Mouse (Mus musculus): ENCODE measurements around the gene Smtn.
A peak's percentile ranks its signal among the peaks of the same experiment; 100 is the strongest.

The Smtn gene

DNA sequence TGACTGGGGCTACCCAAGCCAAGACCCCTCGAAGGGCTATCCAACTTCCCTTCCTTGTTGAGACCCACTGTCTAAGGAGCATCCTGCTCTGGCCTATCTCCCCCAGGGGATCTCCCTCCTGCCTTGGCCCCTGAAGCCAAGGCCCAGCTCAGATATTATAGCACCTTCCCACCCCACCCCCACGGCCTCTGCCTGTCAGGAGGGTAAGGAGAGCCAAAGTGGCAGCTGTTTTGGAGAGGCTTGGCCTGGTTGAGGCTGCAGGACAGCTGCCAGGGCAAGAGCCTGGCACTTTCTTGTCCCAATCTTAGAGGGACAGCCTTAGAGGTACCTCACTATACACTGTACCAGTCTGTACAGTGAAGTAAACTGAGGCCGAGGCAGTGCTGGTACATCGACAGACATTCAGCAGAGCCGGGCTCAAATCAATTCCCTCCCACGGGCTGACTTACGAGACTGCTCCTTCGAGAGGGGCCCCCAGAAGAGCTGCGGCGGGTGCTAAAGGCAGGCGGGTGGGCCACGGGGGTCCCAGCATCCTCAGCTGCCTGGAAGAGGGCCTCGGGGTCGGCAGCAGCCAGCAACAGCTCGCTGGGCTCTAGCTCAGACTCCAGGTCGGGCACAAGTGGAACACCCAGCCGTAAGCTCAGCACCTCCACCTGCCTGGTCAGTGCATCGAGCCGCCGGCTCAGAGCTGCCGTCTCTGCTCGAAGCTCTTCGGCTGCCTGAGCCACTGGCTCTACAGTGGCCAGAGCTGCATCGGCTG is 13.3 kb downstream of the Smtn start:
- no peak for DNase-seq (ENCODE audit: low spot score)

DNA sequence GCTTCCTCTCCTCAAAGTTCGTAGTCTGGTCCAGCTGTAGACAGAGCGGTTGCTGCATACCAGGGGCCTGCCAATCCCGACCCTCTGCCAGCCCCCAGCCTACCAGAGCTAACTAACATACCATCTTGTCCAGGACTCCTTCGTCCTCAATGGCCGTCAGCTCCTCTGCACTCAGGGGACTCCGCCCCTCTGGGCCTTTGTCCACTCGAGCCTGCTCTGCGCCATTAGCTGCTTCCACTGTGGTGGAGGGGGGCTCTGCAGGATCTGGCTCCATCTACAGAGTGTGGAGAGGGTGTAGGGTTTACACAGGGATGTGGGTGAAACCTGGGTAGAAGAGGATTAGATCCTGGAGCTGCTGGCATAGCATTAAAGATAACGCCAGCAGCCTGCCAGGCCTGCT is 14.2 kb downstream of the Smtn start:
- DNase-seq (ENCODE audit: low spot score) = no peak

DNA sequence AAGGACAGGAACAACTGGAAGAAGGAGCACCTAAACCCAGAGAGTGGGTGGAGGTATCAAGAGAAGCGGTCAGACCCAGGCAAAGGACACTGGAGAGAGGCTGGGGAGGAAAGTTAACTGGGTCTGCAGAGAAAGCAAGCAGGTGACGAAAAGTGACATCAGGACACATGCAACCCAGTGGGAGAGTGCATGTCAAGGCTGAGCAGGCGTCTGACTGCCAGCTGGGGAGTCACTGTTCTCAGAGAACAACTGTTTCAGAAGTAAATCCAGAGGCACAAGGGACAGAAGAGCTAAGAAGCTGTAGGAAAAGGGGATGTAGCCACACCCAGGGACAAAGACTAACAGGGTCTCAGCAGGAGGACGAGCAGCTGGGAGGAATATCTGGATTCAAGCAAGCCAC is 14.9 kb downstream of the Smtn start:
- no peak for DNase-seq (ENCODE audit: low spot score)

DNA sequence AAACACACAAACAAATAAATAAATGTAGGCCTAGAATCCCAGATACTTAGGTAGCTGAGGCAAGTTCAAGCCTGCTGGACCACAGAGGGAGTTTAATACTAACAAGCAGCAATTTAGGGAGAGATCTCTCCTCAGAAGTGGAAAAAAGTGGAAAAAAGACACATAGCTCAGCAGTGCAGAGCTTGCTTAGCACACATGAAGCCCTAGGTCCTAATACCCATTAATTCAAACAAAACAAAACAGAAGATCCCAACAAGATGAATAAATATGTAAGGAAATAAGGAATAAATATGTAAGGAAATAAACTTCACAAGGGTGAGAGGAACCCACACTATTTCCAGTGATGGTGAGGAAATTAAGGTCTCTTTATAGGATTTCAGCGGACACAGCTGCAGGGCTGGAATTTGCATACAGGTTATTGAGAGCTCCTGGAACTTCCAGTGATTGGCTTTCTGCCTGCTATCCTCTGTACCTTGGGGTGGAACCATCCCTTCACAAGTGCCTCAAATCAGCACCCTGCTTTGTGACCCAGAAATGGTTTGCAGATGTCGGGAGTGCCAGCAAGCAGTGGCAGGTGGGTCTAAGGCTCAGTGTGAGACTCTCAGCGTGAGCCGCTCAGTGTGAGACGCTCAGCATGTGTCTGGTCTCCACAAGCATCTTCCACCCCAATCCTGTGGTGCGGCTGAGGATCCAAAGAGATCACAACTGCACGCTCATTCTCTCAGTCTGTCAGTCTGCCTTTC is 16.4 kb downstream of the Smtn start:
- no peak for DNase-seq (ENCODE audit: low spot score)

DNA sequence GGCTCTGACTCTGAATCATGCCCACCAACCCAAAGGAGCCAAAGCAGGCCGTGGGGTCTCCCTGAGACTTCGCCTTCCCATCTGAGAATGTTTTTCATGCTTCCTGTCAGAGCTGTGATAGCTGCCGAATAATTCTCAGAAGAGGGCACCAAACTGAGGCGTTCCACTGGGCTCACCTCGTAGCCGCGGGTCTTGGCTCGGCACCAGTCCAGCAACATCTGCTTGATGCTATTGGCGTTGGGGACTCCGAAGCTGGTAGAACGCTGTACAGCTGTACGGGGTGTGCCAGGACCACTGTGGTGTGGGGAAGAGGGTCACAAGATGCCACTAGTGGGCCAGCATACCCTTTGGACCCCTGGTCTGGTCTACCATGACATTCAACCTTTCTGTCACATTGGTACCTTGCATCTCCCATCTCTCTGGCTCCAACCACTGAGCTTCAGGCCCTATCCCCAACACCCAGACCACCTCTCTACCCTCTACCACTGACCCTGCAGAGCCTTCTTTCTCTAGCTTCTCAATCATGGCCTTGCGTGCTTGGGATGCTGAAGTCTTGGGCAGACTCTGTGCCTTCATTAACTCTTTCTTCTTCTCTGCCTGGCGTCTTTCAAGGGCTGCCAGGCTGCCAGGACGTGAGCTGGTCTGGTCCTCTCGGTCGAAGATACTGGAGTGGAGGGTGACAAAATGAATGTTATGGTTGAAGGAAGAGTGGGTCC is 18.0 kb downstream of the Smtn start:
- no peak for DNase-seq (ENCODE audit: low spot score)

DNA sequence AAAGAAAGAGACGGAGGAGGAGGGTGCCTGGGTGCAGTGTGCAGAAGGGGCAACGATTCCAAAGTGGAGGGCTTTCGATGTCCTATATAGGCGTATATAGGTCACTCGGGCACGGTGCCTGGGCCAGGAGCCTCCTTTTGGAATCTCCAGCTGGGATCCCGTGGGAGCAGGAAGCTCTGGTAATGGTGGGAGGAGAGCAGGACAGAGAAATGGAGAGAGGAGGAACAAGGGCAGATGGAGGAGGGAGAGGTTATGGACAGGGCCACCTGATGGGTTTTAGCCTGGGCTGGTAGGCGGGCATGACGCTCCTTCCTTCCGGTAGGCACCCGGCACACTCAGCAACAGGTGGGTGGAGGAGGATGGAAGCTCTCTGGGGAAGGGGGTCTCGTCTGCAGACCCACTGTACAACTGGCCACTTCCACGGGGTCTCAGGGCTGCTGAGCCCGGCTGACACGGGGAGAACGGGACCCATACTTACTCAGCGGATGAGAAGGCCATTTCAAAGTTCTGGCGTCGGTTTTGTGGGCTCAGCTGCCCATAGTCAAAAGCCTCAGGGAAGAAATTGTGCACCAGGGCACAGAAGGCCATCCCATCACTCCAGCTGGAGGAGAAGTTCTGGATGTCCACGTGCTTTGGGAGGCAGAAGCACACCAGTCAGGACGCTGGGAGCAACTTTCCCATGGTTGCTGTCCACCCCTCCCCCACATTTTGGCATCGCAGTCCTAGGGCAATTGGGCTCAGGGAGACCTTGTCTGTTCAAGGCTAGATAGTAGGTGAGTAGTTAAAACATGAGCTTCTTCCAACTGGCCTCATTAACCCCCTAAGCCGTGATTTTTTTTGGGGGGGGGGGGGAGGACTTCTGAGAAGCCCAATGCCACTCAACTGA is 18.8 kb downstream of the Smtn start:
- no peak for DNase-seq (ENCODE audit: low spot score)

DNA sequence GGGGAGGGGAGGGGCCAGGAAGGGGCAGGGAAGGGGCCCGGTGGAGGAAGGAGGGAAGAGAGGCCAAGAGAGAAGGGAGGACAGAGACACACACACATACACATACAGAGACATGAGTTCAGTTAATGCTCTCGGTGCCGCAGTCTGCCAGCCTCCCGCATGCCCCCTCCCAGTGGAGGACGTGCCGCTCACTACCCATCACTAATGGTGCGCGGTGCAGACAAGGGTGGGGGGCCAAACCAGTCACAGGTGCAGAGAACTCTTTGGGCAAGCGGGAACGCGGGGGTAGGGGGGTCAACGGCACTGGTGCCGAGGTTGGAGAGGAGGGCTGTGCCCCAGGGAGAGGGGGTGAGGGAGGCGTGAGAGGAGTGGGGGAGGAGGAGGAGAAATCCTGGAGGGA is 19.5 kb downstream of the Smtn start:
- no peak for DNase-seq (ENCODE audit: low spot score)

DNA sequence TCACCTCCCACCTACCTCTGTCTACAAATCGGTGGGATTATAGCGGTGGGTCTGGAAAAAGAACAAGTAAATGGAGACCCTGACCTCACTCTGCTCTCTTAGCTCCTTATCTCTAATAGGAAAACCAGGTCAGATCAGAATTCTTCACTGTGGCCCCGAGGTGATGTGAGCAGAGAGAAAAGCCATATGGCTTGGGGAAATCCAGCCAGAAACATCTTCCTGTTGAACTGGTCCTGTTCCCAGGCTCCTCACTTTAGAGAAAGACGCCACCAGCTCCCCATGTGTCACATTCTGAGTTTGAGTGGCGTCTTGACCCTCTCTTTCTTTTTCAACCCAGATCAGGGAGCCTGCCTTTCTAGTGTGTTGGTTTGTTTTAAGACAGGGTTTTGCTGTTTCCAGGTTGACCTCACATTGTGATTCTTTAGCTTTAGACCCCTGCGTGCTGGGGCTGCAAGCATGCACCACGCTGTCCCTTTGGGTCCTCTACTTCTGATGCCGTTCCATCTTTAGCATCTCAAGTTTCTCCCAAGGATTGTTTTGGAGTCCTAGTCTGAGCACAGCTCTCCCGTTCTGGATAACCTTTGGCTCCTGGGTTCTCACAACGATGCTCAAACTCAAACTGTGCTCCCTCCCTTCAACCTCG is 20.5 kb downstream of the Smtn start:
- no peak for DNase-seq (ENCODE audit: low spot score)

DNA sequence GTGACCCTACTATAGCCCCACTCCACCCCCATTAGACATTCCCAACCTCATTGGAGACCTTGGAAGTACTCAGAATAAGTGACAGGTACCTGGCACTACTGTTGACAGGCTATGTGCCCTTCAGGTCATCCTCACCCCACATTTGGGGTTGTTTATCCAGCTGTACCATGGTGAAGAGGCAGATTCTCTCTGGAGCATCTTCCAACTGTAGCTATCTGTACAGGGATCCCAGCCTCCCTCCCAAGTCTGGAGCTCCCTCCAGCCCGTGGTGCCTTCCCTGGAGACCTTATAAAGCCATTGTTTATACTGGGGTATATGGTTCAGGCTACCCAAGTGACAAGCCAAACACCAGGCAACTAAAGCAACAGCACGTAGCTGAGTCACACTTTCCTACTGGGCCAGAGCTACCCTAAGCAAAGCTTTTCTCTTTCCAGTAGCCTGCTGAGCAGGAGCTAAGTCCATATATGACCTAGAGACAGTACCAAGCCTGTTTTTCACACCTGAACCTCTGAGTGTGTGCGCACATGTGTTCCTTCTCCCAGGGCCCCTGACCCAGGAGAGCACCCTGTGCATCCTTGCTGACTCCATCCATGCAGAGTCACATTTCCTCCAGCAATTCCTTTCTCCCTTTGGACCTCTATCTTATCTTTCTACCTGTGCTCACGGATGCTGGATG is 21.2 kb downstream of the Smtn start:
- DNase-seq (ENCODE audit: low spot score) = no peak

DNA sequence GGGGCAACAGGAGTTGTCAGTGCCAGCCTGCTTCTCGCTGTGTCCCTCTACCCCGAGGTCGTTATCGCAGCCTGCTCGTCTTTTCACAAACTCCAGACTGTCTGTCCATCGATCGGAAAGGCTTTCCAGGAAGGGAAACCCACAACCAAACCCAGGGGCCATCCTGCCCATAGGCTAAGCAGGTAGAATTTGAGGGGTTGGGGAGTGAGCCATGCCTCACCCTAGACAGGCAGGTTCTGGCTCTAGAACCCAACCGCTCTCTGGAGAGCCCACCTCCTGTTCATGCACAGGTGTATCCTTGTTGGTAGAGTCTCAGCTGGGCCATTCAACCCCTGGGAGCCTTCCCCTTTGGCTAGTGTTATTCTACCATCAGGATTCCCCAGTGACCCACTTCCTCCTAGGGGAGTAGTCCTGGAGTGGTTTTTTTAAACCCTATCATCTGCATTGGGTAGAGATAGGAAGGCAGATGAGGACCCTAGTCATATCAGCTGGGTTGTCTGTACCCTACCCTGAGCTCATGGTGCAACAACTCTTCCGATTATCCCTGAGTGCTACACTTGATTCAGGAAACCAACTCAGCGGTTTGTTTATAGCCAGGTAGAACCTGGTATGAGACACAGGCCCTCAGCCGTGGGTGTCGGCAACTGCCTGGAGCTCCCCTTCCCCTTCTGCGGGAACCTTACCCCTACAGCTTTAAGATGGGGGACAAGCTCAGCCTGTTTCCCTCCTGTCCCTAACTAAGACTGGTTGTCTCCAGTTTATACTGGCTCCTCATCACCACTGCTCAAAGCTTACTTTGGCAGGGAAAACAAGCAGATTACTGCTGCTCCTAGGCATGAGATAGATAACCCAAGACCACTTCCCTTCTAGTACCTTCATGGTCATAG is 22.3 kb downstream of the Smtn start:
- DNase-seq (ENCODE audit: low spot score) = no peak

DNA sequence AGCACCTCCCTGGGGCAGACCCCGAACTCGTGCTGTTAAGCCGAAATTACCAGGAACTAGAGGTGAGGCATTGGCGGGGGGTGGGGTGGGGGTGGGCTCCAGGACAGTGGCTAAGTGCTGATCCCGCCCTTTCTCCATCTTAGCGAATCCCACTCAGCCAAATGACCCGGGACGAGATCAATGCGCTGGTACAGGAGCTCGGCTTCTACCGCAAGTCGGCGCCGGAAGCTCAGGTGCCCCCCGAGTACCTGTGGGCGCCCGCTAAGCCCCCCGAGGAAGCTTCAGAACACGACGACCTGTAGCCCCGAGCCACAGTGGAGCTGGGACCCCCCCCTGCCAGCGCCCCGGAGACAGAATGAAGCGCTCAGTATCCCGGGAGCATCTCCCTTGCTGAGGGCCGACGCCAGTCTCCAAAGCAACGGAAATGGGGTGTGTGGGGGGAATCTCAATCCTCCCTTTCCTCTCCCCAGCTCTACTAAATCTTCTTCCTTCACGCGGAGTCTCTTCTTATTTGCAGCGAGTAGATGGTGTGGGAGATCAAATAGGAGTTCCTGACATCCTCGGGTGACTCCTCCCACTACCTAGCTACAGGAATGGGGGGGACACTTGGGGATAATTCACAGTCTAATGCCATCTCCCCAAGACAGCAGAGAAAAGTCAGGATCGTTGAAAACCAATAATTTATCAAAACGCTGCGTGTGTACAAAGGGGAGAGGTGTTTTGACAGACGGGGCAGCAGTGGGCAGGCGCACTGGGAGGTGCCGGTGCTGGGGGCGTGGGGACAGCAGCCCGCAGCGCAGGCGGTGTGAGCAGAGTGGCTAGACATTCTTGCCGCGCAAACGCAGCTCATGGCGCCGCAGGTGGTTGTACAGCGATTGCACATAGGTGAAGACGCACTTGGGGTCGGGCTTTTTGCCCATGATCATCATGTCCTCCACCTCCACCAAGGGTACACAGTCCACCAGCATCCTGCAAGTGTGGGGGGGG is 23.3 kb downstream of the Smtn start:
- DNase-seq (ENCODE audit: low spot score) = no peak

DNA sequence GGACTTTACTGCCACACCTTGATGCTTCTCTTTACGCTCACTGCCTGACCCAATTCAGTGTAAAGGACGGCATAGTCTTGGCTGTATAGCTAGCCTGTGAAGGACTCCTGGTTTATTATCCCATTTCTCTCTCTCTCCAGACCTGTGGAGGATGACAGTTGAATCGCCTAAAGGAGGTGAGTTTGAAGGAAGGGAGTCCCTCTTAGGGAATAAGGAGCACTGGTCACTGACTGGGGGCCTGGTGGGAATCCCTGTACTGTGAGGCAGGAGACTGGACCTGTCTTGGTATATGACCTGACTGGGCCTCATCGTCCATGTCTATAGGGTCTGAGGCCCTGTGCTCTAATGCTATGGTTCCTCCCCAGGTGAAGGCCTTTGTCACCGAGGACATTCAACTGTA is 24.3 kb downstream of the Smtn start:
- no peak for DNase-seq (ENCODE audit: low spot score)

DNA sequence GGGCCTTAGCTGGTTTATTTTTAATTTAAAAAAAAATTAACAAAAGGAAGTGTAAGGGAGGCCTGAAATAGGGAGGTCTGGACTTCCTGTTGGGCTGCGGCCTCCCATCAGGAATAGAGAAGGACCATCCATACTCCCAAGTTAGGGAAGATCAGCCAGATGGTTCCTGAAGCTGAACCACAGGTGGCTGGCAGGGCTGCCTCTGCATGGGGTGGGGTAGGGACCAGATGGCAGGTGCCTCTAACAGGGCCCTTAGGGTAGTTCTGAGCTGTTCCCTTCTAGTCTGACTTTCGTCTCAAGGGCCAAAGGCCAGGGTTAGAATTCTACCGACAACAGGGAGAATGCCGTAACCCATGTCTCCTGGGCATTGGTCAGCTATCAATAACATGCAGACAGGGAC is 24.8 kb downstream of the Smtn start:
- DNase-seq (ENCODE audit: low spot score) = no peak

DNA sequence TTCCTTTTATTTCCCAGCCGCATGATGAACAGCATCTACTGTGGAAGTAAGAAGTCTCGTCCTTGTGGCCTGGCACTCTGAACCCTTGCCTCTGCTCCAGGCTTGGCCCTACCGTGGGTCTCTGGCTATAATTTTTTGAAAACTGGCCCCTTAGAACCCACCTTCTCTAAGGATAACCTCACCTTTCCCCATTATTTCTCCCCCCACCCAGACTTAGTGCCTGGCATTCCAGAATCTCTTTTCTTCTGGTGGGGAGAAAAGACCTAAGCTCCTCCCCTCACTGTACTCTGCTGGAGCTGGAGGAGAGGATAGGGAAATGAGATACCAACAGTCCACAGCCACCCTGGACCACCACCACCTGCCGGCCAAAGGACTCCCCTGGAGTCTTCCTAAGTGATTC is 25.2 kb downstream of the Smtn start:
- no peak for DNase-seq (ENCODE audit: low spot score)

DNA sequence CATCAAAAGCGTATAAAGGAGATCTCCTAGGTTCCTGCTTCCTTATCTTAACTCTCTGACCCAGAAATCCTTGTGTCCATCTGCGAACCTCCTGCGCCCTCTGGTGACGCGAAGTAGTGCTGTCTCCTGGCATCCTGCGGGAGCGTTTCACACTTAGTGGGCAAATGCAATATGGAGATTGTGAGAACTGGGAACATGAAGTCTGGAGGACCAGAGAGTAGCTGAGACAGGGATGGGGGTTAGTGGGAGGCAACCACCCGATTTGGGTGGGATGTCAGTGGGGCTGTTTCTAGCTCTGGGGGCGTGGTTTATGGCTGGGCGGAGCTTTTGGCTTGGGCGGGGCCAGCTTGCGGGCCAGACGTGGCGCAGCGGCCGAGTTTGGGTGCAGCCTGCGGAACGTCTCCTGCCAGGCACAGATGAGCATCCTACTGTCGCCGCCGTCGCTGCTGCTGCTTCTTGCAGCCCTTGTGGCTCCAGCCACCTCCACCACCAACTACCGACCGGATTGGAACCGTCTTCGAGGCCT is 25.8 kb downstream of the Smtn start, which contains the start of gene Selenom:
Gene Selenom, plus strand, starts transcription at position 156 of the 526 bp plus-strand sequence.
- DNase-seq (ENCODE audit: low spot score) = peak; percentile 91

DNA sequence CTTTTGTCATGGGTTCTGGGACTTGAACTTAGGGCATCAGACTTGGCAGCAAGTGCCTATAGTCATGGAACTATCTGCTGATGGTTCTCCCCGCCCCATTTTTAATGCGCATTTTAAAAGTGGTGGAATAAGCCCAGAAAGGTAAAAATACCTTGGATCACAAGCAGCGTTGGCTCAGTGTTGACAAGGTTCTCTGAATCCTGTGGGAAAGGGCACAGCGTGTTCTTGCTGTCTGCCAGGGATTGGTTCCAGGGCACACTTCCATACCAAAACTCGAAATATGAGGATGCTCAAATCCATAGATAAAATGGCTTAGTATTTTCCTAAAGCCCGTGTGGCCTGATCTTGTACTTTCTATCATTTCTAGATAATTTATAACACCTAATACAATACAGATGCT is 27.1 kb downstream of the Smtn start:
- DNase-seq (ENCODE audit: low spot score) = no peak

DNA sequence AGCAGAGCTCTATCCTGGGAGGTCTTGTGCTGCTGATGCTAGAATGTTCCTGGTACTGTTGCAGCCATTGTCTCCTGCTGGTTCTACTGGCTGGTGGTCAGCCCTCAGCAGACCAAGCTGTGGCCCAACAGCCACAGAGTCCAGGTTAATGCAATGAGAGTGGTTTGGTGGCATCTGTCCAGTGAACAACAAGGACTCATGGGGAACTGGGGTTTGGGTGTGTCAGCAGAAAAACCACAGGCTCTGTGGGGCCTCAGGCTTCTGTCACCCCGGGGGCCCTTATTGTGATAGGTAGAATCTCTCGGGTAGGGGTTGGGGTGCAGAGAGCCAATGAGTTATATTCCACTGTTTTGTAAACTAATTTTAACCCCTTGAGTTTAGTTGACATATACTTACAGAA is 30.1 kb downstream of the Smtn start:
- no peak for DNase-seq (ENCODE audit: low spot score)

Measured in urinary bladder, postnatal 14 days (tissue).